Mouse (Mus musculus) spleen, adult 2 months (tissue): ENCODE data around the gene Qtrt2.

Experiments
- CTCF ChIP-seq: fragments of 200-500 bp; IDR thresholded peaks from 2 replicates; pipeline ENCODE4 v1.5.1; 2011; ENCODE audit warnings: mild to moderate bottlenecking, inconsistent platforms; ENCODE audit not compliant: insufficient read depth, insufficient read length, insufficient replicate concordance; ENCODE audit errors: extremely low read depth
- POLR2A ChIP-seq: fragments of 200-500 bp; IDR thresholded peaks from 2 replicates; pipeline ENCODE4 v1.6.1; 2011; ENCODE audit warnings: low read depth, low read length, inconsistent platforms

DNA sequence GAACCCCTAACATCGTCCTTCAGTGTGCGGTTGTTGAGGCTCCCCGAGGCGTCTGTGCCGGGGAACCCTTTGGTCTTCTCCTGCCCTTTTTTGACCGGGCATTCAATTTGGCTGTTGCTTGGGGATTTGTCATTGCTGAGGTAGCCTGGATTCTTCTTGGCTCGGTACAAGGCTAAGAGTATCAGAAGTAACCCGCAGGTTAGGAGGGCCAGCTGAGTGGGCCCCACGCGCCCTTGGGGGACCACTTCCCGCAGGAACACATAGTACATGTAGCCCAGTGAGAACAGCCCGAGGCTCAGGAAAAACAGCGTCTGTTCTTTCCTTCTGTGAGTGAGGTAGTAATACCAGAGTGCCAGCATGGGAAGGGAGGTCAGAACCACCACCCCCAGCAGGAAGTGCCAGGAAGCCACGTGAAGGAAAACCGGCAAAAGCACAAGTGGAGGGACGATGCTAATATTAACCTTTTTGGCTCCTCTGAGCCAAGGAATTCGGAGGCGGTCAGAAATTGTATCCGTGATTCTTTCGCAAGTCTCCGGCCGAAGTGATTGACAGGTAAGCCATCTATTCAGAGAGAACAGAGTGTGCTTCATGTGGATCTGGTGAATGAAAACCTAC, 47.1 kb upstream of the Qtrt2 start:
- no peak for TF ChIP-seq POLR2A
- no peak for TF ChIP-seq CTCF
